Mouse (Mus musculus): ENCODE measurements around the gene H1f0. TPM values are rescaled to one million over a fixed set of nuclear protein-coding genes. Genes with fewer than 3 reads are reported as not detected.

The H1f0 gene
- polyA plus RNA-seq, 1 experiment from 2014 or later, result 160 TPM

DNA sequence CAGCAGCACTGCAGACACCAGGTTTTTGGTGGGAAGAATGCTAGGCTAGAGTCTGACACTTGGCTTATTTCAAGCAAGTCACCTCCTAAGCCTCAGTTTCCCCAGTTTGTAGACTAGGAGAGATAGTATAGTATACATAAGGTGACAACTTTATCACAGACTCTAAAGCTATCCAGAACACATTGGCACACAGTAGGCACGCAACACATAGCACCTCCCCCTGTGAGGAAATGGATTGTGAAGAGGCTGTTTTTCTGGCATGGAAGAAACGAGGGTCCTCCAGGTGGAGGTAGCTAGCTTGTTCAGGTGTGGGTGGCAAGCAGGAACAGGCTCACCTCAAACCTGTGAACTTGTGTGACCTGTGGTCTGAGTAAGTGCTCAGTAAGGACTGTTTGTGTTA lies 22.7 kb downstream of the H1f0 start:
- 61% methylated on average over 2 of the region's 2 CpGs for WGBS
- H3K4me3 ChIP-seq (ENCODE audit: low read depth, low read length), result no peak overlapping the region
- peak overlapping the region; percentile 29 for H3K27ac ChIP-seq (ENCODE audit: low read depth)
- H3K27me3 ChIP-seq (replicated peaks; ENCODE audit: control insufficient read depth, insufficient read depth, low read length), result no peaks in the 10 kb centered on the region
- H3K9me3 ChIP-seq (ENCODE audit: control insufficient read depth, low read length), result no peaks in the 10 kb centered on the region
- no peak for DNase-seq (ENCODE audit: low spot score)
- H3K9ac ChIP-seq (ENCODE audit: low read length), result no peak overlapping the region
- ATAC-seq (replicated peaks; ENCODE audit: low FRiP score, low TSS enrichment, low read depth), result peak; percentile 44; the same call in 1 of the 2 replicates
- H3K4me1 ChIP-seq (replicated peaks; ENCODE audit: control insufficient read depth, insufficient read depth, low read length), result peaks cover 10% of the 10 kb centered on the region; the same call in 1 of the 2 replicates
- peaks cover 29% of the 10 kb centered on the region for H3K36me3 ChIP-seq (ENCODE audit: control insufficient read depth, insufficient read depth, low read length)
- no peak overlapping the region for H3K4me2 ChIP-seq (ENCODE audit: low read length)

DNA sequence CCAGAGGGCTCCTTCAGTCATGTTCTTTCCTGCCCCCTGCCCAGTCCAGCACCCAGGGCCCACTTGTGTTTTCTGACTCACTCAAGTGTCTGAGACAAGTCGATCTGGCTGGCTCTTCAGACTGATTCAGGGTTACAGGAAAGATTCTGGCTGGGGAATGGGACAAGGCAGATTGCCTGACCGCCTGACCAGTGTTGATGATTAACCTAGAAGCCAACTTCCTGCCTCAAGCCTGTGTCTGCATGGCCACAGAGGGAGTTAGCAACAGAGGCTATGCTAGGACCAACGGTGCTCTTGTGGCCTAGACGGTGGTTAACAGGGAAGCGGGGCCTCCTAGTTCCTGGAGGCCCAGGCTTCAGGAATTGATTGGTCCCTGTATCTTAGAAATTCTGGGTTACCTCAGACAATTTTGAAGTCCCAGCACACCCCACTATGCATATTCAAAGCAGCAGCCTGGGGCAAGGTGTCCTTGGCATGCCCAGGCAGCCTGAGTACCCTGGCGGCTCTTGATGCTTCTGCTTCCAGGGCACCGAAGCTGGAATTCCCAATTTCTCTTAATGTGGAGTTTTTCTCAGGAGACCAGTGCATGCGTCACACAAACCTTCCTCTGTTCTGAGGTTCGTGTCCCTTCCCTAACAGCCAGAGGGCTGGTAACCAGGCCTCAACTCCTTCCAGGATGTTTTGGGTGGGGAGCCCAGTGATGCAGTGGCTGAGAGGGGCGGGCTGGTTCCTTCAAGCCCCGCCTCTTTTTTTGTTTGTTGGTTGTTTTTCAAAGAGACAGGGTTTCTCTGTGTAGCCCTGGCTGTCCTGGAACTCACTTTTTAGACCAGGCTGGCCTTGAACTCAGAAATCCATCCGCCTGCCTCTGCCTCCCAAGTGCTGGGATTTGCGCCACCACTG lies 23.5 kb downstream of the H1f0 start:
- no peaks in the 10 kb centered on the region for H3K9me3 ChIP-seq (ENCODE audit: control insufficient read depth, low read length)
- peaks cover 10% of the 10 kb centered on the region; the same call in 1 of the 2 replicates for H3K4me1 ChIP-seq (replicated peaks; ENCODE audit: control insufficient read depth, insufficient read depth, low read length)
- H3K27me3 ChIP-seq (replicated peaks; ENCODE audit: control insufficient read depth, insufficient read depth, low read length), result no peaks in the 10 kb centered on the region
- 60% methylated on average over 13 of the region's 13 CpGs for WGBS
- H3K36me3 ChIP-seq (ENCODE audit: control insufficient read depth, insufficient read depth, low read length), result peaks cover 37% of the 10 kb centered on the region
- peak; percentile 72 for ATAC-seq (replicated peaks; ENCODE audit: low FRiP score, low TSS enrichment, low read depth)
- peak; percentile 60 for DNase-seq (ENCODE audit: low spot score)
- no peak overlapping the region for H3K4me2 ChIP-seq (ENCODE audit: low read length)
- no peak overlapping the region for H3K9ac ChIP-seq (ENCODE audit: low read length)
- peak overlapping the region; percentile 29 for H3K27ac ChIP-seq (ENCODE audit: low read depth)
- H3K4me3 ChIP-seq (ENCODE audit: low read depth, low read length), result no peak overlapping the region

DNA sequence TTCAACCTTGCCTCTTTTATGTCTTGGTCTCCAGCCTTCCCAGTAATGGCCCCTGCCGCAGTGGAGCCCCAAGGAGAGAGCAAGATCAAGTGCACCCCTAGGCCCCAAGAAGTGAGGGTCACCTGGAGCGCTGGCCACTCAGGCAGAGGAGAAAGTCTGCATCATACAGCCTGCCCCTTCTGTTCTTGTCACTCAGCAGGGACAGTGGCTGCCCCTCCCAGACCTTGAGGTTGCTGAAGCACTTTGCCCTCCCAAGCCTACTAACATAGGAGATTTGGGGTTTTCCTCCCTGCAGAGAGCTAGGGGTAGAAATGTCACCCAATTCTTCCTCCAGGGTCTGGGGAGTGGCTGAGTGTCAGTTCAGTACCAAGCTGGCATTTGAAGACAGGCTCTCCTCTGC lies 24.1 kb downstream of the H1f0 start:
- no peaks in the 10 kb centered on the region for H3K27me3 ChIP-seq (replicated peaks; ENCODE audit: control insufficient read depth, insufficient read depth, low read length)
- DNase-seq (ENCODE audit: low spot score) (no peak), ATAC-seq (replicated peaks; ENCODE audit: low FRiP score, low TSS enrichment, low read depth) (0 out of 2 replicates have a peak, but pooled peaks have one; percentile 3)
- H3K9me3 ChIP-seq (ENCODE audit: control insufficient read depth, low read length), result no peaks in the 10 kb centered on the region
- 87% methylated on average over 2 of the region's 2 CpGs for WGBS
- peaks cover 42% of the 10 kb centered on the region for H3K36me3 ChIP-seq (ENCODE audit: control insufficient read depth, insufficient read depth, low read length)
- no peak overlapping the region for H3K9ac ChIP-seq (ENCODE audit: low read length)
- peaks cover 10% of the 10 kb centered on the region; the same call in 1 of the 2 replicates for H3K4me1 ChIP-seq (replicated peaks; ENCODE audit: control insufficient read depth, insufficient read depth, low read length)
- H3K4me2 ChIP-seq (ENCODE audit: low read length), result no peak overlapping the region
- H3K27ac ChIP-seq (ENCODE audit: low read depth), result no peak overlapping the region
- no peak overlapping the region for H3K4me3 ChIP-seq (ENCODE audit: low read depth, low read length)

DNA sequence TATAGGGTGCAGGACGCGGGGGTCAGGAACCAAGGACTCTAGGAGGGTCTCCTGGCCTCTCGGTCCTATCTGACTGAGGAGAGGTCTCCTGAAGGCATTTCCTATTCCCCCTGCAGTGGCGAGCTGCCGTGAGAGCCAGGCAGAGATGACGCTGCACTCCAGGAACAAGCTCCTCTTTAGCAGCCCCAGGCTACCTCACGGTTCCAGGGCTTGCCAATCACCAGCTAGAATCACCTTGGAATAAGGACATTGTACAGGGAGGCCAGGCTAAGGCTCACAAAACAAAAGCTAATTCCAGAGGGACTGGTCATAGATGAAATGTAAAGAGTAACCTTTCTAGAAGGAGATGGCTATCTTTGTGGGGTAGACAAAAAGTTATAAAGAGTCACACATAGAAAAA lies 28.4 kb downstream of the H1f0 start:
- Histone ChIP-seq H3K27ac (ENCODE audit: low read depth) (no peak overlapping the region), H3K4me3 (ENCODE audit: low read depth, low read length) (no peak overlapping the region), H3K4me2 (ENCODE audit: low read length) (no peak overlapping the region), H3K9ac (ENCODE audit: low read length) (no peak overlapping the region), H3K27me3 (replicated peaks; ENCODE audit: control insufficient read depth, insufficient read depth, low read length) (no peaks in the 10 kb centered on the region), H3K36me3 (ENCODE audit: control insufficient read depth, insufficient read depth, low read length) (peaks cover 77% of the 10 kb centered on the region), H3K9me3 (ENCODE audit: control insufficient read depth, low read length) (no peaks in the 10 kb centered on the region), H3K4me1 (replicated peaks; ENCODE audit: control insufficient read depth, insufficient read depth, low read length) (peaks cover 10% of the 10 kb centered on the region)
- WGBS, result 86% methylated on average over 7 of the region's 7 CpGs
- no peak for DNase-seq (ENCODE audit: low spot score)
- ATAC-seq (replicated peaks; ENCODE audit: low FRiP score, low TSS enrichment, low read depth), result no peak

DNA sequence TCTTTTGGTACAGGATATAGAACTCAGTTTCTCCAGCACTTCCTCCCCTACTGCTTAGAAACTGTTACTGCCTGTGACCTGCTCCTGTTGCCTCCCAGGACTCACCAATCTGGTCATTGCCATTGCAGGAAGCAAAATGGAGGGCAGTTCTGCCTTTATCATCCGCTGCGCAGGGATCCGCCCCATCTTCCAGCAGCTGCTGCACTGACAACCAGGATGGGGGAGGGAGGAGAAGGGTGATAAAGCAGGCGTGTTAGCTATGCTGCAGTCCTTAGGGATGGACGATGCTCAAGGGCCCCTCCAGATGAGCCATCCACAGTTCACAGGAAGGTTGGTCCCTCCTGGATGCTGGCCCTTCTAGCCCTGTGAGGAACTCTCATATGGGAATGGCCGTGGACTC lies 29.6 kb downstream of the H1f0 start:
- Histone ChIP-seq H3K27me3 (replicated peaks; ENCODE audit: control insufficient read depth, insufficient read depth, low read length) (no peaks in the 10 kb centered on the region), H3K4me1 (replicated peaks; ENCODE audit: control insufficient read depth, insufficient read depth, low read length) (peaks cover 11% of the 10 kb centered on the region), H3K4me3 (ENCODE audit: low read depth, low read length) (no peak overlapping the region), H3K9ac (ENCODE audit: low read length) (no peak overlapping the region), H3K36me3 (ENCODE audit: control insufficient read depth, insufficient read depth, low read length) (peaks cover 77% of the 10 kb centered on the region), H3K4me2 (ENCODE audit: low read length) (no peak overlapping the region), H3K9me3 (ENCODE audit: control insufficient read depth, low read length) (no peaks in the 10 kb centered on the region), H3K27ac (ENCODE audit: low read depth) (no peak overlapping the region)
- DNase-seq (ENCODE audit: low spot score) (no peak), ATAC-seq (replicated peaks; ENCODE audit: low FRiP score, low TSS enrichment, low read depth) (no peak)
- 85% methylated on average over 6 of the region's 6 CpGs for WGBS

DNA sequence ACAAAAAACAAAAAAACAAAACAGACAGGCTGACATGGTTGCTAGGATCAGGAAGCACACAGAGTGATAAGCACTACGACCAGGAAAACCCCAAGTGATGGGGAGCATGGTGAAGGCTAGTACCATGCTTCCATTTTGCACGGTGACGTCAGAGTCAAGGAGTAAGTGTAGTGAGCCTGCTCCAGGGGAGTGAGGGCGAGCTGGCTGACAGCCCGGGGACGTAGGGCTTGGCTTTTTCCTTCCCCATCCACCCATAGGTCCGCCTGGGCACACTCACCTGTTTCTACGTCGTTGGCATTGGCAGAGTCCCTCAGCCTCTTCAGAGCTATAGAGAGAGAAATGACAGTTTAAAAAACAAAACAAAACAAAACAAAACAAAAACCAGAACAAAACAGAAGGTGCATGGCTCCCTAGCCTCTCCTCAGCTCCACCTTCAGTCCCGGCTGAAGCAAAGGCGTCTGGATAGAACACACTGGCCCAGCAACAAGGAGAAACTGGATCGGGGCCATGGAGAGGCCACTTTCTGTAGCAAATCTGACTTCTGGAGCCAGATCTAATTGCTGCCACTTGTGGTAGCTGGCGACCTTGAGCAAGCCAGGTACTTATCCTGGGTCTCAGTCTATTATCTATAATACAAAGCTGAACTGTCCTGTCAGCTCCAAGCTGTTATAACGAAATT lies 32.8 kb downstream of the H1f0 start:
- Histone ChIP-seq H3K27me3 (replicated peaks; ENCODE audit: control insufficient read depth, insufficient read depth, low read length) (no peaks in the 10 kb centered on the region), H3K4me2 (ENCODE audit: low read length) (no peak overlapping the region; the same call in 1 of the 2 replicates), H3K36me3 (ENCODE audit: control insufficient read depth, insufficient read depth, low read length) (peaks cover 47% of the 10 kb centered on the region), H3K9ac (ENCODE audit: low read length) (no peak overlapping the region), H3K9me3 (ENCODE audit: control insufficient read depth, low read length) (no peaks in the 10 kb centered on the region), H3K4me3 (ENCODE audit: low read depth, low read length) (no peak overlapping the region), H3K4me1 (replicated peaks; ENCODE audit: control insufficient read depth, insufficient read depth, low read length) (peaks cover 15% of the 10 kb centered on the region), H3K27ac (ENCODE audit: low read depth) (no peak overlapping the region)
- DNase-seq (ENCODE audit: low spot score), result no peak
- no peak for ATAC-seq (replicated peaks; ENCODE audit: low FRiP score, low TSS enrichment, low read depth)
- 80% methylated on average over 14 of the region's 14 CpGs for WGBS

DNA sequence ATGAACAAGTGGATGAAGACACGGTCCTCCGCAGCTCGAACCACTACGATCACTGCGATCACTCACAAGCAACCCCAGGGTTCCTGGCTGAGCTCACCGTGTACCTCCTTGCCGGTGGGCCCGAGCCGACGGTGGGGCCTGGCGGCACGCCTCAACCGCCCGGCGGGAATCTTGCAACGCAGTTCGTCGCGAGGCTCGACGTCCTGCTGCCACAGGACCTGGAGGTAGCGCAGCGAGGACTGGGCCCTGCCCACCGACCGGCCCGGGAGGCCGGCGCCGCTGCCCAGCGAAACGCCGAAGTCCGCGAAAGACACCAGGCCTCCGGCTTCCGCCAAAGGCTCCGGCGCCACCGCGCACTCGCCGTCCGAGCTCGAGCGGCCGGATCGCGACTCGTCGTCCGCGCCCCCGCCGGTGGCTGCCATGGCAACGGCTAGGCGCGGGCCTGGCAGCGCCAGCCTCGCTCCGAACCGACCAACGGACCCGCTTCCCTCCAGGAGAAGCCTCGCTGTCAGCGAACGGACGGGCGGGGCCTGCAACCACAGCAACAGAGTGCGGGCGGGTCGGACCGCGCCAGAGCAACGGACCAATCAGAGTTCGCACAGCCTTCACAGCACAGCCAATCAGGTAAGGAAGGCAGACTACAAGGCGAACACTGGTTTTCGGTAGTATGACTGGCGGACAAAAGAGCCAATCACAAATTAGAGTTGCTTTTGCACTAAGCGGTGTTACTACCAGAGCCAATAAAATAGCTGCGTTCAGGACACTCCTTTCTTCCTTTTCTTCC lies 34.3 kb downstream of the H1f0 start, which contains the start of gene Ankrd54:
Gene Ankrd54 (minus strand): TSS at position 518 of the 784 bp plus-strand sequence.
- Histone ChIP-seq H3K4me1 (replicated peaks; ENCODE audit: control insufficient read depth, insufficient read depth, low read length) (peaks cover 15% of the 10 kb centered on the region), H3K36me3 (ENCODE audit: control insufficient read depth, insufficient read depth, low read length) (peaks cover 34% of the 10 kb centered on the region), H3K4me3 (ENCODE audit: low read depth, low read length) (peak within 1 kb of the TSS; percentile 98), H3K9ac (ENCODE audit: low read length) (peak within 1 kb of the TSS; percentile 86), H3K27ac (ENCODE audit: low read depth) (peak within 1 kb of the TSS; percentile 69; the same call in 1 of the 2 replicates), H3K4me2 (ENCODE audit: low read length) (peak within 1 kb of the TSS; percentile 89), H3K27me3 (replicated peaks; ENCODE audit: control insufficient read depth, insufficient read depth, low read length) (no peaks in the 10 kb centered on the region), H3K9me3 (ENCODE audit: control insufficient read depth, low read length) (no peaks in the 10 kb centered on the region; the same call in 1 of the 2 replicates)
- peak; percentile 100 for ATAC-seq (replicated peaks; ENCODE audit: low FRiP score, low TSS enrichment, low read depth)
- WGBS, result under 1% methylated on average over 79 of the region's 80 CpGs
- DNase-seq (ENCODE audit: low spot score), result peak; percentile 93

DNA sequence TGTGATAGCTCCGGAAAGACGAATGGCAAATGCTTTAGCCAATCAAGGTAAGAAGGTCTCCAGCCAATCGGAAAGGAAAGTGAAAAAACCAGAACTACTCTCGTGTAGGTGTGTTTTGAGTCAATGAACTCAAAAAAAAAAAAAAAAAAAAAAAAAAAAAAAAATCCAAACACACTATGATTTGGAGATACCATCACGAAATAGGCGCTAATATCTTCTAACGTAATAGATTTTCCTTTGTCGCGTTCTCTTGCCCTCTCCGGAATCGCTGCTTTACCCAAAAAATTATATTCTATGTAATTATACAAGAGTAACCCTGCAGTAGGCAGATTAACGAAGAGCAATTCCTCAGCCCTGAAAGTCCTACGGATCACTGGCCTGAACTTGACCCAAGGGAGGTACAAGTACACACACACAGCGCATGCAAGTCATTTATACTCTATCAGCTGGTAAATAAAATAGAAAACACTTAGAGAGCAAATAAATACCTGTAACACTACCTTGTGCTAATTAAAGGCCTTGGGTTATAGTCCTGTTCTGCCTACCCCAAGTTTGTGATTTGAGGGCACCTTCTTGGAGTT lies 35.0 kb downstream of the H1f0 start:
- H3K27ac ChIP-seq (ENCODE audit: low read depth), result 0 out of 2 replicates have a peak overlapping the region, but pooled peaks have one; percentile 22
- peak overlapping the region; percentile 17; the same call in 1 of the 2 replicates for H3K9ac ChIP-seq (ENCODE audit: low read length)
- H3K4me2 ChIP-seq (ENCODE audit: low read length), result peak overlapping the region; percentile 59
- H3K9me3 ChIP-seq (ENCODE audit: control insufficient read depth, low read length), result no peaks in the 10 kb centered on the region; the same call in 1 of the 2 replicates
- H3K27me3 ChIP-seq (replicated peaks; ENCODE audit: control insufficient read depth, insufficient read depth, low read length), result no peaks in the 10 kb centered on the region
- ATAC-seq (replicated peaks; ENCODE audit: low FRiP score, low TSS enrichment, low read depth) (no peak), DNase-seq (ENCODE audit: low spot score) (no peak)
- peaks cover 15% of the 10 kb centered on the region for H3K4me1 ChIP-seq (replicated peaks; ENCODE audit: control insufficient read depth, insufficient read depth, low read length)
- H3K36me3 ChIP-seq (ENCODE audit: control insufficient read depth, insufficient read depth, low read length), result peaks cover 28% of the 10 kb centered on the region
- peak overlapping the region; percentile 98 for H3K4me3 ChIP-seq (ENCODE audit: low read depth, low read length)
- WGBS, result 11% methylated on average over 14 of the region's 14 CpGs

Measured in intestine, embryonic 14.5 days (tissue).